In genomic region chr15:96345312-96345849, GRCm38 (mm10) we compare ENCODE assay signal across 11 mouse cellular contexts. TPM values are rescaled to one million over a fixed set of nuclear protein-coding genes. Genes with fewer than 3 reads are reported as not detected.
DNase-seq lines count a peak whose midpoint lies in the region; ATAC-seq and TF ChIP-seq lines count a peak whose summit lies in the region.
"Had no signal": no experiment of that assay in that cellular context is flagged by ENCODE, and none has a peak within 500 bp of the region (broad histone marks: within the 10 kb centered on the region; RNA-seq: fewer than 3 reads in every experiment).

No protein-coding gene starts in this region.

- H3K36me3 ChIP-seq in MEL (ENCODE audit: control insufficient read depth in 1 of 2, insufficient read depth in 2 of 2, low read length in 2 of 2): peaks cover 0 to 32% of the 10 kb centered on the region in 2 experiments; a peak in 2 of 4 replicates
- peaks cover 4% of the 10 kb centered on the region for H3K36me3 ChIP-seq in liver, embryonic 14.5 days (replicated peaks; ENCODE audit: control insufficient read depth, insufficient read depth, low read depth)

- no peak overlapping the region for H3K4me3 ChIP-seq in MEL (ENCODE audit: control insufficient read depth in 1 of 2, insufficient read depth in 1 of 2, low read depth in 2 of 2, low read length in 2 of 2)
- no peak overlapping the region for H3K4me3 ChIP-seq in liver, embryonic 14.5 days (ENCODE audit: insufficient read depth in 1 of 2, low read depth in 2 of 2, low read length in 2 of 2)
- H3K4me3 ChIP-seq: forebrain, embryonic 13.5 days; neural tube, embryonic 12.5 days had no signal

- no peaks in the 10 kb centered on the region for H3K27me3 ChIP-seq in MEL (ENCODE audit: control insufficient read depth in 1 of 2, insufficient read depth in 2 of 2, low read length in 2 of 2)
- no peaks in the 10 kb centered on the region for H3K27me3 ChIP-seq in liver, embryonic 14.5 days (ENCODE audit: control insufficient read depth, insufficient read depth, low read length)
- H3K27me3 ChIP-seq: forebrain, embryonic 13.5 days; neural tube, embryonic 12.5 days had no signal

- peak; percentile 42 for DNase-seq in cerebellum, adult 9-10 months
- DNase-seq in cerebellum, postnatal 4 days (ENCODE audit: low spot score in 2 of 2): no peak
- peak; percentile 50 to 55 for DNase-seq in kidney, postnatal 4 days
- no peak for DNase-seq in kidney, postnatal 36 days
- no peak for DNase-seq in MEL (ENCODE audit: low read depth, low spot score)
- DNase-seq in liver, embryonic 14.5 days (ENCODE audit: low read depth in 3 of 3, low spot score in 3 of 3): no peak
- no peak for DNase-seq in layer of hippocampus, adult 11-12 months (ENCODE audit: low spot score)
- no peak for DNase-seq in right cerebral cortex, adult 18-20 months

- no peaks in the 10 kb centered on the region for H3K9me3 ChIP-seq in MEL (replicated peaks; ENCODE audit: insufficient read depth, low read length)
- H3K9me3 ChIP-seq in liver, embryonic 14.5 days (ENCODE audit: control insufficient read depth, low read length): no peaks in the 10 kb centered on the region
- H3K9me3 ChIP-seq: forebrain, embryonic 13.5 days; neural tube, embryonic 12.5 days had no signal

- TF ChIP-seq EP300 in MEL (IDR thresholded peaks at IDR 0.05; ENCODE audit: low read depth in 1 of 2, low read length in 2 of 2): no peak
- TF ChIP-seq EP300 in liver, embryonic 14.5 days (IDR thresholded peaks at IDR 0.05; ENCODE audit: low read depth): no peak

- no peak for TF ChIP-seq POLR2A in MEL (IDR thresholded peaks at IDR 0.05; ENCODE audit: control insufficient read depth in 1 of 2, insufficient read depth in 1 of 2, low read depth in 1 of 2, low read length in 2 of 2, poor library complexity in 1 of 2)

- H3K4me2 ChIP-seq in liver, embryonic 14.5 days (ENCODE audit: low read depth): peak overlapping the region; percentile 53
- H3K4me2 ChIP-seq: forebrain, embryonic 13.5 days; neural tube, embryonic 12.5 days had no signal

- no peak for TF ChIP-seq CTCF in MEL (IDR thresholded peaks at IDR 0.05 in 2 of 3, conservative IDR thresholded peaks at IDR 0.05 in 1 of 3; ENCODE audit: control insufficient read depth in 1 of 3, insufficient read depth in 1 of 3, low read depth in 2 of 3, low read length in 3 of 3, poor library complexity in 1 of 3, severe bottlenecking in 1 of 3)
- TF ChIP-seq CTCF in liver, embryonic 14.5 days (IDR thresholded peaks at IDR 0.05; ENCODE audit: low read depth): no peak

- no peak for ATAC-seq in liver, embryonic 14.5 days (ENCODE audit: insufficient read depth)
- ATAC-seq: forebrain, embryonic 13.5 days; midbrain, embryonic 16.5 days had no signal

- TF ChIP-seq RAD21 in MEL (IDR thresholded peaks at IDR 0.05; ENCODE audit: low read depth, low read length): no peak

- 74% methylated on average over 6 of the region's 6 CpGs for WGBS in liver, embryonic 14.5 days (ENCODE audit: insufficient replicate concordance)

- H3K4me1 ChIP-seq in MEL (ENCODE audit: control insufficient read depth in 1 of 2, insufficient read depth in 2 of 2, low read length in 2 of 2): peaks cover 22 to 32% of the 10 kb centered on the region in 2 experiments
- peaks cover 33 to 39% of the 10 kb centered on the region in 2 experiments for H3K4me1 ChIP-seq in liver, embryonic 14.5 days (replicated peaks; ENCODE audit: control insufficient read depth in 2 of 2, insufficient read depth in 2 of 2, low read length in 1 of 2)

- H3K79me2 ChIP-seq in MEL (ENCODE audit: control insufficient read depth, insufficient read depth, low read length, poor library complexity): peaks cover 5% of the 10 kb centered on the region; the same call in 1 of the 2 replicates

- H3K9ac ChIP-seq in MEL (ENCODE audit: control insufficient read depth, low read depth, low read length, poor library complexity, severe bottlenecking): no peak overlapping the region
- H3K9ac ChIP-seq in liver, embryonic 14.5 days (replicated peaks): no peak overlapping the region
- H3K9ac ChIP-seq: forebrain, embryonic 13.5 days; neural tube, embryonic 12.5 days had no signal

- peak overlapping the region; percentile 87 for H3K27ac ChIP-seq in MEL (ENCODE audit: control insufficient read depth, low read depth, low read length)
- H3K27ac ChIP-seq in liver, embryonic 14.5 days: peak overlapping the region; percentile 51
- H3K27ac ChIP-seq: forebrain, embryonic 13.5 days; neural tube, embryonic 12.5 days had no signal

TF ChIP-seq in MEL, 35 proteins besides CTCF, POLR2A, EP300 and RAD21:
- TF ChIP-seq NELFE (IDR thresholded peaks at IDR 0.05; ENCODE audit: low read depth, low read length) (no peak), MAZ (IDR thresholded peaks at IDR 0.05; ENCODE audit: low read depth, low read length) (no peak)
TF ChIP-seq in MEL: peak in this region for 0.

RNA-seq across cellular contexts. Expression of gene Arid2, which starts 58.1 kb away (rescaled TPM):
- 20.3 and 21.3 TPM in 2 replicates for total RNA-seq in MEL (2012; rRNA removed)
- polyA plus RNA-seq in MEL (2012; ENCODE audit: insufficient read depth in 1 of 2, insufficient read length in 2 of 2, low read depth in 1 of 2, low replicate concordance in 2 of 2, missing spikeins in 1 of 2): 10 to 100 TPM; 25.9 to 31.2 TPM
- polyA plus RNA-seq in liver, embryonic 14.5 days (2012; rRNA removed): 7.9 and 8.5 TPM in 2 replicates
- polyA plus RNA-seq in liver, embryonic 14.5 days (2014; fragmentation: Nextera tagmentation; extraction: Ambion mirVana): 8.1 and 10.2 TPM in 2 replicates

Comparison
In these comparisons a context has a peak if more than half of its experiments do, and no peak if none do; other contexts are left out.
1. DNase-seq: peak in cerebellum, adult 9-10 months (single experiment) and kidney, postnatal 4 days (2 of 2); none in cerebellum, postnatal 4 days (0 of 2), kidney, postnatal 36 days (0 of 2), MEL (single experiment), liver, embryonic 14.5 days (0 of 3), layer of hippocampus, adult 11-12 months (single experiment) and right cerebral cortex, adult 18-20 months (single experiment).